Mouse (Mus musculus): ENCODE measurements at regions not wholly inside any gene's neighbourhood (a gene's known extent, or its start where the extent isn't known, plus 50 kb on each side); places are given as distances from the start of the nearest gene placed in this dataset.
"Not testable (repeated sequence)": the region's sequence is repeated elsewhere in the genome, so short reads cannot be mapped to it uniquely, and the experiment has no call there.

DNA sequence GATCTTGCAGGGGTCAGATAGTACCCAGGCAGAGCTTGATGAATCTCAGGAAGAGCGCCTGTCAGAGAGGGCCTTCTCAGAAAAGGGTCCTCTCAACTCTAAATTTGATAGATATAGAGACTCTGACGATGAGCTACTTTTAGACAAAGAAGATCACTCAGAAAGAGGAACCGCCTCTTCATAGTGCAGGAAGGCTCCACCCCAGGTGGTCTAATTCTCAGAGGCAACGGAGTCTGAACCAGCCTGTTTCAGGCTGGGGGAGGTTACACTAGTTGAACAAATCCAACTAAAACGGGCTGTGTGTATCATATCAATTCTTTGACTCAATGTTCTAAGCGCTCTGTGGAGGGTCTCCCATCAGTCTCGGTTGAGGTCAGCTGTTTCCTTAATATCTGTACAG, 128.7 kb upstream of the Trim24 start:
- TF ChIP-seq CTCF (IDR thresholded peaks at IDR 0.05; ENCODE audit: low read depth, low read length); EP300 (IDR thresholded peaks at IDR 0.05; ENCODE audit: insufficient read depth, low read depth, low read length); POLR2A (IDR thresholded peaks at IDR 0.05; ENCODE audit: insufficient read depth, low read length): not testable (repeated sequence)
